Mouse (Mus musculus) natural killer cell, adult 2 months (primary cell): ENCODE results near the gene Snx13.

Experiments
- DNase-seq, 2 experiments: peaks; one replicate each; pipeline ENCODE4 v3.0.0; 2022; ENCODE audit warnings: low spot score in 2 of 2

Snx13 gene

GRCm38 (mm10) chr12:35046999-35047319, at the start of gene Snx13:
Gene Snx13 (plus strand): TSS chr12:35047186.
- DNase-seq = peak; percentile 72 to 86

- DNase-seq = no peak
Measured at GRCm38 (mm10) chr12:34997597-34998182, 49.3 kb upstream of the Snx13 start.

GRCm38 (mm10) chr12:34998778-34999467, 48.1 kb upstream of the Snx13 start:
- no peak for DNase-seq

- DNase-seq = no peak
Measured at GRCm38 (mm10) chr12:35000323-35000722, 46.7 kb upstream of the Snx13 start.

GRCm38 (mm10) chr12:35005748-35006147, 41.2 kb upstream of the Snx13 start:
- DNase-seq = no peak

GRCm38 (mm10) chr12:35007851-35008250, 39.1 kb upstream of the Snx13 start:
- no peak for DNase-seq

GRCm38 (mm10) chr12:35008340-35009137, 38.4 kb upstream of the Snx13 start:
- no peak for DNase-seq

- no peak for DNase-seq
Measured at GRCm38 (mm10) chr12:35011462-35011861, 35.5 kb upstream of the Snx13 start.

- DNase-seq = no peak
Measured at GRCm38 (mm10) chr12:35013950-35014349, 33.0 kb upstream of the Snx13 start.

- DNase-seq = no peak
Measured at GRCm38 (mm10) chr12:35016056-35016455, 30.9 kb upstream of the Snx13 start.

- DNase-seq = no peak
Measured at GRCm38 (mm10) chr12:35016481-35017250, 30.3 kb upstream of the Snx13 start.

- DNase-seq = no peak
Measured at GRCm38 (mm10) chr12:35018679-35019237, 28.2 kb upstream of the Snx13 start.

- no peak for DNase-seq
Measured at GRCm38 (mm10) chr12:35021285-35021684, 25.7 kb upstream of the Snx13 start.

GRCm38 (mm10) chr12:35022066-35022465, 24.9 kb upstream of the Snx13 start:
- DNase-seq = no peak

GRCm38 (mm10) chr12:35025916-35026432, 21.0 kb upstream of the Snx13 start:
- DNase-seq = no peak

- no peak for DNase-seq
Measured at GRCm38 (mm10) chr12:35027533-35027932, 19.5 kb upstream of the Snx13 start.

- DNase-seq = no peak
Measured at GRCm38 (mm10) chr12:35038668-35039570, 8.1 kb upstream of the Snx13 start.

GRCm38 (mm10) chr12:35039571-35039936, 7.4 kb upstream of the Snx13 start:
- no peak for DNase-seq

- no peak for DNase-seq
Measured at GRCm38 (mm10) chr12:35041964-35042363, 5.0 kb upstream of the Snx13 start.

GRCm38 (mm10) chr12:35046310-35046998, 532 bp upstream of the Snx13 start:
- DNase-seq = no peak
